Mouse (Mus musculus) bone marrow macrophage, adult 2 months (primary cell): ENCODE data around the gene Cavin4.
"Not testable (repeated sequence)": the region's sequence is repeated elsewhere in the genome, so short reads cannot be mapped to it uniquely, and the experiment has no call there.

Experiments used
- CTCF ChIP-seq: IDR thresholded peaks from 2 replicates; pipeline ENCODE4 v1.5.1; 2012; ENCODE audit warnings: low read depth, mild to moderate bottlenecking, low read length, moderate library complexity
- POLR2A ChIP-seq: IDR thresholded peaks from 2 replicates; pipeline ENCODE4 v1.6.1; 2012; ENCODE audit warnings: mild to moderate bottlenecking, low read depth, low read length, borderline replicate concordance

GRCm38 (mm10) chr4:48683633-48684209, 20.4 kb downstream of the Cavin4 start:
- TF ChIP-seq POLR2A, CTCF: not testable (repeated sequence)
